Mouse (Mus musculus): ENCODE measurements around the gene Prss36. TPM values are rescaled to one million over a fixed set of nuclear protein-coding genes. Genes with fewer than 3 reads are reported as not detected.
"Not testable (repeated sequence)": the region's sequence is repeated elsewhere in the genome, so short reads cannot be mapped to it uniquely, and the experiment has no call there.

Gene Prss36
- polyA plus RNA-seq, 1 experiment from 2014 or later = 11.0 TPM

- Histone ChIP-seq H3K4me2 (replicated peaks; ENCODE audit: low read depth, low read length) (peak overlapping the region; percentile 54), H3K4me3 (ENCODE audit: low read depth, low read length) (peak overlapping the region; percentile 98), H3K27me3 (ENCODE audit: control insufficient read depth, insufficient read depth, low read length) (no peaks in the 10 kb centered on the region), H3K9me3 (ENCODE audit: control insufficient read depth, low read length) (no peaks in the 10 kb centered on the region), H3K4me1 (replicated peaks; ENCODE audit: control insufficient read depth, insufficient read depth, low read length) (0 out of 2 replicates have a peak, but pooled peaks cover 2% of the 10 kb centered on the region), H3K9ac (ENCODE audit: low read depth, low read length) (peak overlapping the region; percentile 99), H3K27ac (ENCODE audit: low read depth, low read length) (peak overlapping the region; percentile 95), H3K36me3 (ENCODE audit: control insufficient read depth, insufficient read depth, low read length) (peaks cover 23% of the 10 kb centered on the region)
- DNase-seq (ENCODE audit: low spot score) = peak; percentile 86
- peak; percentile 50 for ATAC-seq (ENCODE audit: low FRiP score)
- WGBS = 1% methylated on average over 30 of the region's 42 CpGs
These were observed 21.6 kb upstream of the Prss36 start for GRCm38 (mm10) chr7:127967922-127968828.

GRCm38 (mm10) chr7:127967004-127967921, 20.7 kb upstream of the Prss36 start, which contains the start of gene Fus:
Fus (plus strand) TSS chr7:127967457.
- H3K4me1 ChIP-seq (replicated peaks; ENCODE audit: control insufficient read depth, insufficient read depth, low read length) = 0 out of 2 replicates have a peak, but pooled peaks cover 2% of the 10 kb centered on the region
- H3K27ac ChIP-seq (ENCODE audit: low read depth, low read length) = peak within 1 kb of the TSS; percentile 95
- no peaks in the 10 kb centered on the region for H3K27me3 ChIP-seq (ENCODE audit: control insufficient read depth, insufficient read depth, low read length)
- H3K4me3 ChIP-seq (ENCODE audit: low read depth, low read length) = peak within 1 kb of the TSS; percentile 98
- peak within 1 kb of the TSS; percentile 99 for H3K9ac ChIP-seq (ENCODE audit: low read depth, low read length)
- WGBS = 0% methylated on average over 89 of the region's 92 CpGs
- H3K4me2 ChIP-seq (replicated peaks; ENCODE audit: low read depth, low read length) = peak within 1 kb of the TSS; percentile 54
- H3K9me3 ChIP-seq (ENCODE audit: control insufficient read depth, low read length) = no peaks in the 10 kb centered on the region
- DNase-seq (ENCODE audit: low spot score) (peak; percentile 94), ATAC-seq (ENCODE audit: low FRiP score) (peak; percentile 96)
- peaks cover 19% of the 10 kb centered on the region for H3K36me3 ChIP-seq (ENCODE audit: control insufficient read depth, insufficient read depth, low read length)

- H3K27ac ChIP-seq (ENCODE audit: low read depth, low read length) = peak overlapping the region; percentile 95
- H3K27me3 ChIP-seq (ENCODE audit: control insufficient read depth, insufficient read depth, low read length) = no peaks in the 10 kb centered on the region
- peak overlapping the region; percentile 99 for H3K9ac ChIP-seq (ENCODE audit: low read depth, low read length)
- no peak for DNase-seq (ENCODE audit: low spot score)
- peak overlapping the region; percentile 54 for H3K4me2 ChIP-seq (replicated peaks; ENCODE audit: low read depth, low read length)
- 16% methylated on average over 10 of the region's 10 CpGs for WGBS
- peak overlapping the region; percentile 98 for H3K4me3 ChIP-seq (ENCODE audit: low read depth, low read length)
- 0 out of 2 replicates have a peak, but pooled peaks cover 2% of the 10 kb centered on the region for H3K4me1 ChIP-seq (replicated peaks; ENCODE audit: control insufficient read depth, insufficient read depth, low read length)
- no peak; the same call in 1 of the 2 replicates for ATAC-seq (ENCODE audit: low FRiP score)
- no peaks in the 10 kb centered on the region for H3K9me3 ChIP-seq (ENCODE audit: control insufficient read depth, low read length)
- H3K36me3 ChIP-seq (ENCODE audit: control insufficient read depth, insufficient read depth, low read length) = peaks cover 13% of the 10 kb centered on the region
These were observed 19.9 kb upstream of the Prss36 start for GRCm38 (mm10) chr7:127966371-127966918.

GRCm38 (mm10) chr7:127959364-127959763, 12.8 kb upstream of the Prss36 start:
- H3K9ac ChIP-seq (ENCODE audit: low read depth, low read length) = no peak overlapping the region
- DNase-seq (ENCODE audit: low spot score) = no peak
- no peak overlapping the region for H3K4me2 ChIP-seq (replicated peaks; ENCODE audit: low read depth, low read length)
- no peak for ATAC-seq (ENCODE audit: low FRiP score)
- no peak overlapping the region for H3K4me3 ChIP-seq (ENCODE audit: low read depth, low read length)
- no peak overlapping the region for H3K27ac ChIP-seq (ENCODE audit: low read depth, low read length)
- no peaks in the 10 kb centered on the region for H3K27me3 ChIP-seq (ENCODE audit: control insufficient read depth, insufficient read depth, low read length)
- H3K9me3 ChIP-seq (ENCODE audit: control insufficient read depth, low read length) = no peaks in the 10 kb centered on the region
- H3K36me3 ChIP-seq (ENCODE audit: control insufficient read depth, insufficient read depth, low read length) = no peaks in the 10 kb centered on the region
- 71% methylated on average over 5 of the region's 5 CpGs for WGBS
- no peaks in the 10 kb centered on the region for H3K4me1 ChIP-seq (replicated peaks; ENCODE audit: control insufficient read depth, insufficient read depth, low read length)

- Histone ChIP-seq H3K4me3 (ENCODE audit: low read depth, low read length) (no peak overlapping the region), H3K27me3 (ENCODE audit: control insufficient read depth, insufficient read depth, low read length) (no peaks in the 10 kb centered on the region), H3K4me2 (replicated peaks; ENCODE audit: low read depth, low read length) (no peak overlapping the region), H3K36me3 (ENCODE audit: control insufficient read depth, insufficient read depth, low read length) (no peaks in the 10 kb centered on the region), H3K9ac (ENCODE audit: low read depth, low read length) (no peak overlapping the region), H3K27ac (ENCODE audit: low read depth, low read length) (no peak overlapping the region), H3K9me3 (ENCODE audit: control insufficient read depth, low read length) (no peaks in the 10 kb centered on the region), H3K4me1 (replicated peaks; ENCODE audit: control insufficient read depth, insufficient read depth, low read length) (no peaks in the 10 kb centered on the region)
- ATAC-seq (ENCODE audit: low FRiP score) (no peak), DNase-seq (ENCODE audit: low spot score) (no peak)
- WGBS = 45% methylated on average over 13 of the region's 13 CpGs
These were observed 6.5 kb upstream of the Prss36 start for GRCm38 (mm10) chr7:127952864-127953581.

GRCm38 (mm10) chr7:127944614-127945013, 1.9 kb downstream of the Prss36 start:
- Histone ChIP-seq H3K4me3 (ENCODE audit: low read depth, low read length) (no peak overlapping the region), H3K9ac (ENCODE audit: low read depth, low read length) (no peak overlapping the region), H3K4me1 (replicated peaks; ENCODE audit: control insufficient read depth, insufficient read depth, low read length) (0 out of 2 replicates have a peak, but pooled peaks cover 2% of the 10 kb centered on the region), H3K27me3 (ENCODE audit: control insufficient read depth, insufficient read depth, low read length) (peaks cover 10% of the 10 kb centered on the region), H3K36me3 (ENCODE audit: control insufficient read depth, insufficient read depth, low read length) (no peaks in the 10 kb centered on the region), H3K27ac (ENCODE audit: low read depth, low read length) (no peak overlapping the region), H3K4me2 (replicated peaks; ENCODE audit: low read depth, low read length) (no peak overlapping the region), H3K9me3 (ENCODE audit: control insufficient read depth, low read length) (no peaks in the 10 kb centered on the region)
- WGBS = 12% methylated on average over 23 of the region's 23 CpGs
- ATAC-seq (ENCODE audit: low FRiP score) (no peak), DNase-seq (ENCODE audit: low spot score) (no peak)

- ATAC-seq (ENCODE audit: low FRiP score); H3K9ac ChIP-seq (ENCODE audit: low read depth, low read length); H3K4me2 ChIP-seq (replicated peaks; ENCODE audit: low read depth, low read length); H3K4me3 ChIP-seq (ENCODE audit: low read depth, low read length); H3K9me3 ChIP-seq (ENCODE audit: control insufficient read depth, low read length); H3K4me1 ChIP-seq (replicated peaks; ENCODE audit: control insufficient read depth, insufficient read depth, low read length); H3K36me3 ChIP-seq (ENCODE audit: control insufficient read depth, insufficient read depth, low read length); H3K27ac ChIP-seq (ENCODE audit: low read depth, low read length); DNase-seq (ENCODE audit: low spot score): not testable (repeated sequence)
- peaks cover 10% of the 10 kb centered on the region for H3K27me3 ChIP-seq (ENCODE audit: control insufficient read depth, insufficient read depth, low read length)
- WGBS = 53% methylated on average over 2 of the region's 2 CpGs
These were observed 4.4 kb downstream of the Prss36 start for GRCm38 (mm10) chr7:127942097-127942496.

Measured in hindbrain, embryonic 11.5 days (tissue).